Mouse (Mus musculus) embryonic facial prominence, embryonic 10.5 days (tissue): Measurements from ENCODE around the gene Uvrag. TPM values are rescaled to one million over a fixed set of nuclear protein-coding genes. Genes with fewer than 3 reads are reported as not detected.

Experiments
- DNase-seq: peaks from one replicate; pipeline ENCODE4 v3.0.0-alpha.2; 2017; ENCODE audit warnings: low spot score
- H3K27ac ChIP-seq: fragments of 300-500 bp; sonication (generic); replicated peaks from 2 replicates; pipeline ENCODE4 v1.5.1; 2016; ENCODE audit warnings: mild to moderate bottlenecking
- H3K27me3 ChIP-seq: fragments of 300-500 bp; sonication (generic); replicated peaks from 2 replicates; pipeline ENCODE4 v1.6.1; 2016; ENCODE audit warnings: low read depth, mild to moderate bottlenecking; ENCODE audit not compliant: poor library complexity, severe bottlenecking
- H3K36me3 ChIP-seq: fragments of 300-500 bp; sonication (generic); replicated peaks from 2 replicates; pipeline ENCODE4 v1.6.1; 2016; ENCODE audit warnings: mild to moderate bottlenecking, moderate library complexity
- H3K4me1 ChIP-seq: fragments of 300-500 bp; sonication (generic); 2 replicates; pipeline ENCODE4 v1.6.1; 2016
- H3K4me3 ChIP-seq: fragments of 300-500 bp; sonication (generic); 2 replicates; pipeline ENCODE4 v1.5.1; 2016; ENCODE audit warnings: mild to moderate bottlenecking, moderate library complexity
- H3K9me3 ChIP-seq: fragments of 300-500 bp; sonication (generic); 2 replicates; pipeline ENCODE4 v1.6.1; 2016; ENCODE audit warnings: mild to moderate bottlenecking
- WGBS: fragments of 180-500 bp; shearing (Covaris S2); methylation state at CpG from one replicate; pipeline ENCODE4 v1.1.7; 2016; 5-methylcytosine and 5-hydroxymethylcytosine counted together
- polyA plus RNA-seq: library from polyadenylated mRNA; unstranded; fragments of >200 nt; fragmentation: Nextera tagmentation; extraction: Ambion mirVana; gene quantifications from 2 replicates; pipeline ENCODE4 v1.2.1, GENCODE M21; 2016

The Uvrag gene
- polyA plus RNA-seq, 1 experiment from 2014 or later: 11.0 TPM

GRCm38 (mm10) chr7:99059934-99060333, 81.0 kb downstream of the Uvrag start:
- Histone ChIP-seq H3K4me1 (no peaks in the 10 kb centered on the region; the same call in 1 of the 2 replicates), H3K36me3 (no peaks in the 10 kb centered on the region), H3K9me3 (no peaks in the 10 kb centered on the region), H3K27ac (no peak overlapping the region), H3K4me3 (no peak overlapping the region), H3K27me3 (no peaks in the 10 kb centered on the region)
- 79% methylated on average over 8 of the region's 8 CpGs for WGBS
- DNase-seq: no peak

DNA sequence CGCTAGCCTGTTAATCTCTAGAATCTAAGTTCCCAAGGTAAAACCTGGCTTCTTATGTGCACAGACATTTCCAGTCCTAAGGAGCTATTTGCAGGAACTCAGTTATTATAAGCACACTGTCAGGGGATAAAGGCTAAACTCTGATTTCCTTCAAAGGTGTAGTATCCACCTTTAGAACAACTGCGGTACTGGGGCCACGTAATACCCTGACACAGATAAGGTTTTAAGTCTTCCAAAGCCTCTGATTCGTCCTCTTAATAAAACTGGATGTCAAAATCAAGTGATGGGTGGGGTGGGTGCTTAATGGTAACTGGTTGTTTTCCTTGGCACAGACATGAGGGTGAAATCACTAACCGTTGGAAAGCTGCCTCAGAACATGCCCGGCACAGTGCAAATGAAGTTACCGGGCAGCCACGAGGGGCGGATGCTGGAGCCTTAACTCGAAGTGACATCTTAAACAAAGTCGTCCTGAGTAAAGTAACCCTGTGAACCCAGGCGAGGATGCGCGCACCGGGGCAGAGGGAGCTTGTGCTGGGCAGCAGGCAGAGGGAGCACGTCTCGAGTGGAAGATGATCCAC, 83.8 kb downstream of the Uvrag start:
- H3K4me1 ChIP-seq: no peaks in the 10 kb centered on the region
- 0 out of 2 replicates have a peak, but pooled peaks cover 4% of the 10 kb centered on the region for H3K36me3 ChIP-seq
- no peak for DNase-seq
- H3K27ac ChIP-seq: no peak overlapping the region
- H3K27me3 ChIP-seq: no peaks in the 10 kb centered on the region
- H3K9me3 ChIP-seq: no peaks in the 10 kb centered on the region
- WGBS: 85% methylated on average over 17 of the region's 17 CpGs
- no peak overlapping the region for H3K4me3 ChIP-seq

- no peak for DNase-seq
- Histone ChIP-seq H3K4me3 (no peak overlapping the region), H3K9me3 (no peaks in the 10 kb centered on the region), H3K27me3 (no peaks in the 10 kb centered on the region), H3K36me3 (0 out of 2 replicates have a peak, but pooled peaks cover 4% of the 10 kb centered on the region), H3K27ac (no peak overlapping the region), H3K4me1 (no peaks in the 10 kb centered on the region)
- WGBS: 82% methylated on average over 4 of the region's 4 CpGs
Observed at GRCm38 (mm10) chr7:99053626-99054025, 87.3 kb downstream of the Uvrag start.

- no peak for DNase-seq
- no peaks in the 10 kb centered on the region for H3K27me3 ChIP-seq
- H3K36me3 ChIP-seq: 0 out of 2 replicates have a peak, but pooled peaks cover 4% of the 10 kb centered on the region
- no peaks in the 10 kb centered on the region for H3K4me1 ChIP-seq
- H3K4me3 ChIP-seq: no peak overlapping the region
- no peak overlapping the region for H3K27ac ChIP-seq
- WGBS: 90% methylated on average over 6 of the region's 6 CpGs
- no peaks in the 10 kb centered on the region for H3K9me3 ChIP-seq
Observed at GRCm38 (mm10) chr7:99052471-99053241, 88.3 kb downstream of the Uvrag start.

DNA sequence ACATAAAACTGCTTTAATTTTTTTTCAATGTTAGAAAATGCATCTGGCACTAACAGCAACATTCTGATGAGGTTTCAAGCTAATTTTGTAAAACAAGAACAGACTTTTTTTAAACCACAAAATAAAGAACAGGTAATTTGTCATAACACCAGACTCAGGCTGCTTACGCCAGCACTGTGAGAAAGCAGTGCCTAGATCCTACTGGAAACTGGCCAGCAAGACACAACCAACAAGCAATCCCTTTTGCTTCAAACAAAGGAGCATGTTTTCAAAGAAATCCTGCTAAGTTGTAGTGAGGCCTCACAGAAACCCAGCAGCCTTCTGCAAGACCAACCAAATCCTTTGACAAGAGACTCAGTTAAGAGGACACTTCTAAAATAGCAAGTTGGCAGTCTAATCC, 90.1 kb downstream of the Uvrag start:
- Histone ChIP-seq H3K36me3 (0 out of 2 replicates have a peak, but pooled peaks cover 4% of the 10 kb centered on the region), H3K9me3 (no peaks in the 10 kb centered on the region), H3K27ac (no peak overlapping the region), H3K27me3 (no peaks in the 10 kb centered on the region), H3K4me1 (0 out of 2 replicates have a peak, but pooled peaks cover under 1% of the 10 kb centered on the region), H3K4me3 (no peak overlapping the region)
- no peak for DNase-seq
- 91% methylated on average over 1 of the region's 1 CpGs for WGBS

DNA sequence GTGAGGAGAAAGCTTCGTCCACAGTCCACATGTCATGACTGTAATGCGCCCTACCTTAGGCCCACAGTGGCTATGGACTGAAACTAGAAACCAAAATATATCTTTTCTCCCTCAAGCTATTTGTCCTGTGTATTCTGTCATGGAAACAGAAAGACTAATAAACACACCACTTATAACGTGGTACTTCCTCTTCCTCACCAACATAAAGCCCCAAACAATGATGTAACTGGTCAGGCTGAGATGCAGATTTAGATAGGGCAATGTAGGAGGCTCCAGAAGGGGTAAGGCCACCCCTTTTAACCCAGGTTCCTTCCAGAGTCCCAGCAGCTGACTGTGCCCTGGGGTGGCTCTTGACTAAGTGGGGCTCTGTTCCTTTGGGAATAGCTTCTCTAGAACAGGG, 91.0 kb downstream of the Uvrag start:
- H3K27ac ChIP-seq: no peak overlapping the region
- H3K4me3 ChIP-seq: no peak overlapping the region
- no peaks in the 10 kb centered on the region for H3K27me3 ChIP-seq
- 90% methylated on average over 3 of the region's 3 CpGs for WGBS
- H3K36me3 ChIP-seq: 0 out of 2 replicates have a peak, but pooled peaks cover 4% of the 10 kb centered on the region
- 0 out of 2 replicates have a peak, but pooled peaks cover 4% of the 10 kb centered on the region for H3K4me1 ChIP-seq
- no peak for DNase-seq
- H3K9me3 ChIP-seq: no peaks in the 10 kb centered on the region

- no peaks in the 10 kb centered on the region for H3K36me3 ChIP-seq
- H3K27ac ChIP-seq: no peak overlapping the region
- H3K4me1 ChIP-seq: 0 out of 2 replicates have a peak, but pooled peaks cover 4% of the 10 kb centered on the region
- H3K9me3 ChIP-seq: no peaks in the 10 kb centered on the region
- DNase-seq: no peak
- H3K27me3 ChIP-seq: no peaks in the 10 kb centered on the region
- H3K4me3 ChIP-seq: no peak overlapping the region
- 81% methylated on average over 11 of the region's 11 CpGs for WGBS
Observed at GRCm38 (mm10) chr7:99046545-99047206, 94.3 kb downstream of the Uvrag start.

DNA sequence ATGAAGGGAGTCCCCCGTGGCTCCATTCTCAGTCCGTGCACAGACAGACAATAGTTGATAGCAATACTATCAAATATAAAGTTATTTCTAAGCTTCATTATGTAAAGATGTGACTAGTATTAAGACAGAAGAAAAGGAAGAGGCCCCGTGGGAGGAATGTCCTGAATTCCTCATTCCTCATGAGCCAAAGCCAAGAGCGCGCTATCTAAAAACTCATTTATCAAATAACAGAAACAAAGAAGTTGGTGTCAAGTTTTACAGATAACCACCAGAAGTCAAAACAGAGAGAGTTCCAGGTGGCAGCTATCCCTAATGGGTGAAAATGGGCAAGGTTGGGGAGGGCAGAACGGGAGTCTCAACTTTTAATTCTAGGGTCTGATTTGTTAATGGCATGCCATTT, 95.4 kb downstream of the Uvrag start:
- 87% methylated on average over 6 of the region's 6 CpGs for WGBS
- Histone ChIP-seq H3K27me3 (no peaks in the 10 kb centered on the region), H3K9me3 (no peaks in the 10 kb centered on the region), H3K36me3 (no peaks in the 10 kb centered on the region), H3K27ac (no peak overlapping the region), H3K4me3 (no peak overlapping the region), H3K4me1 (0 out of 2 replicates have a peak, but pooled peaks cover 4% of the 10 kb centered on the region)
- no peak for DNase-seq

- Histone ChIP-seq H3K36me3 (no peaks in the 10 kb centered on the region), H3K27ac (no peak overlapping the region), H3K9me3 (no peaks in the 10 kb centered on the region), H3K4me3 (no peak overlapping the region), H3K4me1 (0 out of 2 replicates have a peak, but pooled peaks cover 4% of the 10 kb centered on the region), H3K27me3 (no peaks in the 10 kb centered on the region)
- 87% methylated on average over 7 of the region's 7 CpGs for WGBS
- DNase-seq: no peak
Observed at GRCm38 (mm10) chr7:99043923-99044322, 97.0 kb downstream of the Uvrag start.

DNA sequence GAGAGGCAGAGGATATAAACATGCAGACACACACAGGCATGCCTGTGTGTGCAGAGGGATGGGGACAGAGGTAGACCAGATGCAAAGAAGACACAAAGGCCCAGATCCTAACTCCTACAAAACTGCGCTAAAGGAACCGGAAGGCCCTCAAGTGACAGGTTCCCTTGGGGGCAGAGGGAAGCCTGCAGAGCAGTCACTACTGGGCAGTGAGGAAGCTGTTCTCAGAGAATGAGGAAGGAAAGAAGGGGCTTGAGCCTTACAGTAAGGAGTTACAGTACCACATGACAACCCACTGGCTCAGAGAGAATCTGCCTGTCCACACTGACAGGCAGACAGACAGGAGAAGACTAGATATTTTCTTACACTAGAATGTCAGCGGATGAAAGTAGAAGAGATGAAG, 97.6 kb downstream of the Uvrag start:
- Histone ChIP-seq H3K9me3 (no peaks in the 10 kb centered on the region), H3K27ac (no peak overlapping the region), H3K36me3 (no peaks in the 10 kb centered on the region), H3K4me1 (0 out of 2 replicates have a peak, but pooled peaks cover 4% of the 10 kb centered on the region), H3K27me3 (no peaks in the 10 kb centered on the region), H3K4me3 (no peak overlapping the region)
- WGBS: 93% methylated on average over 3 of the region's 3 CpGs
- no peak for DNase-seq

- no peaks in the 10 kb centered on the region for H3K9me3 ChIP-seq
- no peak overlapping the region for H3K4me3 ChIP-seq
- DNase-seq: no peak
- H3K27me3 ChIP-seq: no peaks in the 10 kb centered on the region
- no peaks in the 10 kb centered on the region for H3K36me3 ChIP-seq
- no peak overlapping the region for H3K27ac ChIP-seq
- H3K4me1 ChIP-seq: peaks cover 6% of the 10 kb centered on the region; the same call in 1 of the 2 replicates
- WGBS: 88% methylated on average over 9 of the region's 9 CpGs
Observed at GRCm38 (mm10) chr7:99041818-99042217, 99.1 kb downstream of the Uvrag start.

DNA sequence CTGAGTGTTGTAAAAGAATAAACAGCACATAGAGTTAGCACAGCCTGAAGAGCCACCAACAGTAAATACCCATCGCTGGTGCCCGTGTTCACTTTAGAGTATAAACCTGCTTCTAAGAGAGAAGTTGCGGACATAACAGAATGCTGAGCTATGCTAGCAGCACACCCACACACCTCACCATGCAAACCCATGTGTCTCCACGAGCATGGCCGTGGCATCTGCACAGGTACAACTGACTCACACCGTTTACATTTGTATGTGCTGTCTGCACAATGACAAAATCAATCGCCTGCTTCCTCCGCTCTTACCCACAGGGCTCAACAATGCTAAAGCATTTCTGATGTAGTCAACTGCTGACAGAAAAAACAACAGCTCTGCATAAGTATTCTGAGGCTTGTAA, 101.0 kb downstream of the Uvrag start:
- Histone ChIP-seq H3K27me3 (no peaks in the 10 kb centered on the region), H3K4me3 (no peak overlapping the region), H3K4me1 (peaks cover 5% of the 10 kb centered on the region; the same call in 1 of the 2 replicates), H3K27ac (no peak overlapping the region), H3K36me3 (no peaks in the 10 kb centered on the region), H3K9me3 (no peaks in the 10 kb centered on the region)
- WGBS: 94% methylated on average over 8 of the region's 8 CpGs
- DNase-seq: no peak
